Mouse (Mus musculus): ENCODE measurements around the gene Slc27a5. TPM values are rescaled to one million over a fixed set of nuclear protein-coding genes. Genes with fewer than 3 reads are reported as not detected.

The Slc27a5 gene
- total and polyA plus RNA-seq, 3 experiments = 0.04 TPM; not detected in 2

DNA sequence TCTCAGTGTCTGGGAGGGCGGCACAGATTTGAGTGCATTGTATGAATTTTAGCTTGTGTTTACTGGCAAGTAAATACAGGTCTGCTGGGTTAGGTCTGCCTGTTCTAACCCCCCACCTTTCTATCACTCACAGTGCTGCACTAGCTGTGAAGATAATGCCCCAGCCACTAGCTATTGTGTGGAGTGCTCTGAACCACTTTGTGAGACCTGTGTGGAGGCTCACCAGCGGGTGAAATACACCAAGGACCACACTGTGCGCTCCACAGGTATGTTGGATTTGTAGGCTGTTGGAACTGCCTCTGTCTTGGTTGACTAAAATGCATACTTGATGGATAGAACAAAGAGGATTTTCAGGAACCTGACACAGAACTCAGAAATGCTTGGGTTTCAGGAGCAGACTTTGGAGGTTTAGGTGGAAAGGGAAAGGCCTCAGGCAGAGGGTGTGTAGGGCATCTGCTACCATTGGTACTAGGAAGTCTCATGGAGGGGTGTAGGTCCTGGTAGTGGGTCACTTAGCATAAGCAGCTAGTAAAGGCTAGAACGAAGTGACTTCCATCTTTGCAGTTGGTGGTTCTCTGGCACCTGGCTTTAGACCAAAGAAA, 27.6 kb upstream of the Slc27a5 start:
- TF ChIP-seq TBP (conservative IDR thresholded peaks at IDR 0.05; ENCODE audit: low read depth, low read length) (no peak), MEF2A (IDR thresholded peaks at IDR 0.05; ENCODE audit: borderline replicate concordance, low read depth, low read length) (no peak), SIN3A (IDR thresholded peaks at IDR 0.05; ENCODE audit: low read length) (peak; percentile 52; the same call in 1 of the 2 replicates)
- peak overlapping the region; percentile 78 for H3K9ac ChIP-seq (ENCODE audit: insufficient read depth, low read depth)
- no peaks in the 10 kb centered on the region for H3K27me3 ChIP-seq (replicated peaks)
- H3K4me3 ChIP-seq (replicated peaks in 1 of 3; ENCODE audit: low read depth in 2 of 3, low read length in 2 of 3, poor library complexity in 1 of 3) = peak overlapping the region; percentile 92 to 100 (median 94)
- in situ Hi-C loops (cut with MboI; ENCODE audit: low pct_ligation_motif_present, low pct_unique_long_range_greater_than_20kb, low sequenced_read_pairs) (no loop called here), dilution Hi-C loops (cut with MboI; ENCODE audit: extremely low pct_ligation_motif_present, extremely low pct_unique_long_range_greater_than_20kb, low sequenced_read_pairs) (no loop called here)
- DNase-seq (ENCODE audit: extremely low read depth) = no peak
- H3K4me1 ChIP-seq (ENCODE audit: control insufficient read depth in 1 of 2, insufficient read depth in 2 of 2) = peaks cover 10 to 51% of the 10 kb centered on the region in 2 experiments; a peak in 3 of 4 replicates
- no peaks in the 10 kb centered on the region for H3K9me3 ChIP-seq (replicated peaks; ENCODE audit: low read length)
- H3K27ac ChIP-seq (ENCODE audit: insufficient read depth, low read depth) = no peak overlapping the region
- peak overlapping the region; percentile 92 for H3K4me2 ChIP-seq (ENCODE audit: insufficient read depth, low read depth, poor library complexity, severe bottlenecking)
- peaks cover 32% of the 10 kb centered on the region for H3K79me2 ChIP-seq (replicated peaks; ENCODE audit: control insufficient read depth, extremely low read depth, insufficient read depth, poor library complexity, severe bottlenecking)
- peaks cover 48 to 55% of the 10 kb centered on the region in 2 experiments for H3K36me3 ChIP-seq (replicated peaks in 1 of 2; ENCODE audit: control insufficient read depth in 1 of 2, insufficient read depth in 1 of 2, low read length in 1 of 2)

GRCm38 (mm10) chr7:13024805-13025204, 26.8 kb upstream of the Slc27a5 start:
- dilution Hi-C loops (cut with MboI; ENCODE audit: extremely low pct_ligation_motif_present, extremely low pct_unique_long_range_greater_than_20kb, low sequenced_read_pairs) = no loop called here
- Histone ChIP-seq H3K9me3 (replicated peaks; ENCODE audit: low read length) (no peaks in the 10 kb centered on the region), H3K9ac (ENCODE audit: insufficient read depth, low read depth) (peak overlapping the region; percentile 78), H3K79me2 (replicated peaks; ENCODE audit: control insufficient read depth, extremely low read depth, insufficient read depth, poor library complexity, severe bottlenecking) (peaks cover 32% of the 10 kb centered on the region), H3K36me3 (replicated peaks in 1 of 2; ENCODE audit: control insufficient read depth in 1 of 2, insufficient read depth in 1 of 2, low read length in 1 of 2) (peaks cover 40 to 46% of the 10 kb centered on the region in 2 experiments), H3K4me1 (ENCODE audit: control insufficient read depth in 1 of 2, insufficient read depth in 2 of 2) (peaks cover 10 to 44% of the 10 kb centered on the region in 2 experiments; a peak in 3 of 4 replicates), H3K4me2 (ENCODE audit: insufficient read depth, low read depth, poor library complexity, severe bottlenecking) (peak overlapping the region; percentile 92), H3K4me3 (replicated peaks in 1 of 3; ENCODE audit: low read depth in 2 of 3, low read length in 2 of 3, poor library complexity in 1 of 3) (peak overlapping the region; percentile 92 to 100 (median 94)), H3K27me3 (replicated peaks) (no peaks in the 10 kb centered on the region), H3K27ac (ENCODE audit: insufficient read depth, low read depth) (peak overlapping the region; percentile 80)
- in situ Hi-C loops (cut with MboI; ENCODE audit: low pct_ligation_motif_present, low pct_unique_long_range_greater_than_20kb, low sequenced_read_pairs) = loop anchor here (25.0 kb wide), 1 partner anchor 538 kb away; the partner anchor contains the start of gene Zfp606
- peak in 1 of 2 experiments; percentile 33; a peak in 1 of 4 replicates for TF ChIP-seq CTCF (conservative IDR thresholded peaks at IDR 0.05 in 1 of 2, IDR thresholded peaks at IDR 0.05 in 1 of 2; ENCODE audit: low read depth in 2 of 2, low read length in 2 of 2)
- TF ChIP-seq BHLHE40 (IDR thresholded peaks at IDR 0.05; ENCODE audit: low read depth, low read length) = peak; percentile 64; the same call in 1 of the 2 replicates
- TF ChIP-seq MXI1 (IDR thresholded peaks at IDR 0.05; ENCODE audit: low read depth, low read length) = peak; percentile 9; the same call in 1 of the 2 replicates
- TF ChIP-seq NELFE (IDR thresholded peaks at IDR 0.05; ENCODE audit: low read depth, low read length) = no peak
- peak; percentile 83 for TF ChIP-seq CHD2 (IDR thresholded peaks at IDR 0.05; ENCODE audit: low read length)
- TF ChIP-seq HCFC1 (IDR thresholded peaks at IDR 0.05; ENCODE audit: low read depth, low read length) = peak; percentile 60
- no peak; the same call in 1 of the 2 replicates for TF ChIP-seq SIN3A (IDR thresholded peaks at IDR 0.05; ENCODE audit: low read length)
- no peak for TF ChIP-seq RCOR1 (conservative IDR thresholded peaks at IDR 0.05; ENCODE audit: low read depth, low read length)
- TF ChIP-seq ZMIZ1 (IDR thresholded peaks at IDR 0.05; ENCODE audit: low read depth, low read length) = peak; percentile 6; the same call in 1 of the 2 replicates
- TF ChIP-seq GABPA (IDR thresholded peaks at IDR 0.05; ENCODE audit: insufficient replicate concordance, low read depth, low read length) = no peak
- no peak for TF ChIP-seq TBP (conservative IDR thresholded peaks at IDR 0.05; ENCODE audit: low read depth, low read length)
- no peak for TF ChIP-seq USF2 (conservative IDR thresholded peaks at IDR 0.05; ENCODE audit: low read depth, low read length)
- no peak for TF ChIP-seq PAX5 (IDR thresholded peaks at IDR 0.05; ENCODE audit: low read length)
- no peak for TF ChIP-seq KAT2A (IDR thresholded peaks at IDR 0.05; ENCODE audit: insufficient replicate concordance, low read length)
- TF ChIP-seq EP300 (IDR thresholded peaks at IDR 0.05; ENCODE audit: low read length) = no peak
- TF ChIP-seq NRF1 (IDR thresholded peaks at IDR 0.05; ENCODE audit: low read depth, low read length) = peak; percentile 83
- TF ChIP-seq ELF1 (IDR thresholded peaks at IDR 0.05; ENCODE audit: low read depth, low read length) = no peak
- TF ChIP-seq MAX (IDR thresholded peaks at IDR 0.05; ENCODE audit: low read length) = no peak
- no peak for TF ChIP-seq SMC3 (IDR thresholded peaks at IDR 0.05; ENCODE audit: low read depth, low read length)
- TF ChIP-seq ETS1 (conservative IDR thresholded peaks at IDR 0.05; ENCODE audit: low read depth, low read length) = no peak
- peak; percentile 74 for DNase-seq (ENCODE audit: extremely low read depth)
